Mouse (Mus musculus) heart, embryonic 12.5 days (tissue): ENCODE measurements at regions not wholly inside any gene's neighbourhood (a gene's known extent, or its start where the extent isn't known, plus 50 kb on each side); places are given as distances from the start of the nearest gene placed in this dataset.

ENCODE experiments used
- ATAC-seq: fragments of 200-750 bp; cut with Nextera tagmentation; 2 replicates; pipeline ENCODE4 v1.8.0; 2017; ENCODE audit warnings: moderate TSS enrichment, moderate library complexity; ENCODE audit not compliant: insufficient number of reproducible peaks, low FRiP score
- H3K27ac ChIP-seq: fragments of 300-500 bp; sonication (generic); 2 replicates; pipeline ENCODE4 v1.5.1; 2016; ENCODE audit warnings: mild to moderate bottlenecking, moderate library complexity; ENCODE audit not compliant: poor library complexity, severe bottlenecking
- H3K27me3 ChIP-seq: fragments of 300-500 bp; sonication (generic); replicated peaks from 2 replicates; pipeline ENCODE4 v1.6.1; 2016; ENCODE audit warnings: mild to moderate bottlenecking, moderate library complexity
- H3K36me3 ChIP-seq: fragments of 300-500 bp; sonication (generic); 2 replicates; pipeline ENCODE4 v1.6.1; 2016; ENCODE audit warnings: mild to moderate bottlenecking, moderate library complexity
- H3K4me1 ChIP-seq: fragments of 300-500 bp; sonication (generic); replicated peaks from 2 replicates; pipeline ENCODE4 v1.6.1; 2016; ENCODE audit warnings: mild to moderate bottlenecking
- H3K4me2 ChIP-seq: fragments of 300-500 bp; sonication (generic); 2 replicates; pipeline ENCODE4 v1.6.1; 2016; ENCODE audit warnings: mild to moderate bottlenecking, moderate library complexity
- H3K4me3 ChIP-seq: fragments of 300-500 bp; sonication (generic); 2 replicates; pipeline ENCODE4 v1.5.1; 2016; ENCODE audit warnings: mild to moderate bottlenecking
- H3K9ac ChIP-seq: fragments of 300-500 bp; sonication (generic); 2 replicates; pipeline ENCODE4 v1.6.1; 2016; ENCODE audit warnings: mild to moderate bottlenecking, moderate library complexity
- H3K9me3 ChIP-seq: fragments of 300-500 bp; sonication (generic); replicated peaks from 2 replicates; pipeline ENCODE4 v1.6.1; 2016; ENCODE audit warnings: mild to moderate bottlenecking, moderate library complexity
- WGBS: fragments of 180-500 bp; shearing (Covaris S2); methylation state at CpG from one replicate; pipeline ENCODE4 v1.1.7; 2016; 5-methylcytosine and 5-hydroxymethylcytosine counted together

- WGBS: 59% methylated on average over 3 of the region's 3 CpGs
- H3K4me3 ChIP-seq: no peak overlapping the region
- H3K27ac ChIP-seq: no peak overlapping the region
- no peaks in the 10 kb centered on the region for H3K9me3 ChIP-seq
- no peak overlapping the region for H3K4me2 ChIP-seq
- no peak overlapping the region for H3K9ac ChIP-seq
- ATAC-seq: no peak
- H3K36me3 ChIP-seq: no peaks in the 10 kb centered on the region
- H3K4me1 ChIP-seq: no peaks in the 10 kb centered on the region
- H3K27me3 ChIP-seq: no peaks in the 10 kb centered on the region
Measured at GRCm38 (mm10) chr7:124748396-124748795, 696.1 kb upstream of the Kdm8 start.

DNA sequence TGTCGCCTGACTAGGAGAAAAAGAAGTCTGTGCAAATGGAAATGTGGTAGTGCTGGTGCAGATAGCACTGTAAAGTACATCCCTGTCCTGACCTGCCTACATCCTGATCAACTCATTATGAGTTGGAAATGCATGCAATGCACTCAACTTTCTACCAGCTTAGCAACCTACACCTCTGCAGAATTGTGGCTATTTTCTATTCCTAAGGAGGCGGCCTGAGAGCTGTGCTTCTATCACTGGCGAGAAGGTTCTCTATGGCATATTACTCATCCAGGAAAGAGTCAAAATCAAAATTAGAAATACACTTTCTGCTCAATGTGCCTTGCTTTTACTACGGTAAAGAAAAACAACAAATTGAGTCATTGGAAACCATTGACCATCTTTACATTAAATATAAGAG, 685.4 kb upstream of the Kdm8 start:
- ATAC-seq: no peak
- no peaks in the 10 kb centered on the region for H3K4me1 ChIP-seq

GRCm38 (mm10) chr7:124777822-124778221, 666.7 kb upstream of the Kdm8 start:
- H3K9me3 ChIP-seq: no peaks in the 10 kb centered on the region
- ATAC-seq: no peak
- no peaks in the 10 kb centered on the region for H3K4me1 ChIP-seq
- H3K27ac ChIP-seq: no peak overlapping the region
- H3K27me3 ChIP-seq: no peaks in the 10 kb centered on the region
- 68% methylated on average over 1 of the region's 1 CpGs for WGBS
- no peak overlapping the region for H3K4me3 ChIP-seq
- H3K36me3 ChIP-seq: no peaks in the 10 kb centered on the region
- no peak overlapping the region for H3K4me2 ChIP-seq
- no peak overlapping the region for H3K9ac ChIP-seq

More for the DNA sequence above, 685.4 kb upstream of the Kdm8 start:
- WGBS: 77% methylated on average over 4 of the region's 4 CpGs
- no peak overlapping the region for H3K4me2 ChIP-seq
- no peak overlapping the region for H3K27ac ChIP-seq
- H3K4me3 ChIP-seq: no peak overlapping the region
- H3K27me3 ChIP-seq: no peaks in the 10 kb centered on the region
- H3K9me3 ChIP-seq: no peaks in the 10 kb centered on the region
- H3K36me3 ChIP-seq: no peaks in the 10 kb centered on the region
- H3K9ac ChIP-seq: no peak overlapping the region

DNA sequence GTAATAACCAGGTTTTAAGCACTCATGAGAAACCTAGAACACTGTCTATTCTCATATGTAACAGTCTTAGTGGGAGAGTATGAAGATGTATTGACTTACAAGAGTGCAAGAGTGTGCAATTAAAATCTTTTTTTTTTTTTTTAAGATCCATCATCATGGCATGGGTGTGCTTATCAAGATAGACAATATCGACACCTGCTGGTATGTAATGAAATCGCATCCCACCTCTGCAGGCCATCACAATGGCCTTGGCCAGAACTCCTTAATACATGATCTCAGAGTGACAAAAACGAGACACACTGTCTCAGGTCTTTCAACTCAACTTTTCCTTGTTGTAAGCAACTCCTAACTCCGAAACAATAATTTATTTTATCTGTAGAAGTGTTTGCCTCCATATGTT, 661.7 kb upstream of the Kdm8 start:
- H3K36me3 ChIP-seq: no peaks in the 10 kb centered on the region
- WGBS: 44% methylated on average over 4 of the region's 4 CpGs

DNA sequence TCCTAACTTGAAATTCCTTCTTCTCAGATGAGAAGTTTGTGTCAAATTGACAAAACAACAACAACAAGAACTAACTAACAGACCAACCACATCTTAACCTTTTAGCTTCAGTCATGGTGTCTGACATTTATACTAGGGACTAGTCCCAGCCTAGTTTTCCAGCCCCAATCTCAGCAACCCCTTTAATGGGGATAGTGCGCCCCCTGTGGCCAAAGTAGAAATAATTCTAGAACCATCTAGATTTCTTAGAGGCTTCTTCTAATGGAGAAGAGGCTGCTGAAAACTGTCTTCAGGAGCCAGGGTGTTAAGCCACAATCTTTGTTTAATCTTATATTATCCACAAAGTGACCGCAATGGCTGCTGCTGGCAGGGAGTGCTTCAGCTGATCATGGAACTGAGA, 659.5 kb upstream of the Kdm8 start:
- H3K36me3 ChIP-seq: no peaks in the 10 kb centered on the region
- H3K4me3 ChIP-seq: no peak overlapping the region
- 63% methylated on average over 2 of the region's 2 CpGs for WGBS
- ATAC-seq: no peak
- H3K4me1 ChIP-seq: no peaks in the 10 kb centered on the region
- H3K27ac ChIP-seq: no peak overlapping the region
- H3K9ac ChIP-seq: no peak overlapping the region
- H3K4me2 ChIP-seq: no peak overlapping the region
- H3K9me3 ChIP-seq: peaks cover 3% of the 10 kb centered on the region
- H3K27me3 ChIP-seq: no peaks in the 10 kb centered on the region

More for the DNA sequence above, 661.7 kb upstream of the Kdm8 start:
- H3K4me2 ChIP-seq: no peak overlapping the region
- ATAC-seq: no peak
- H3K9ac ChIP-seq: no peak overlapping the region
- no peaks in the 10 kb centered on the region for H3K4me1 ChIP-seq
- no peak overlapping the region for H3K27ac ChIP-seq
- no peak overlapping the region for H3K4me3 ChIP-seq
- H3K9me3 ChIP-seq: peaks cover 3% of the 10 kb centered on the region
- H3K27me3 ChIP-seq: no peaks in the 10 kb centered on the region

GRCm38 (mm10) chr7:124785896-124786295, 658.6 kb upstream of the Kdm8 start:
- no peak overlapping the region for H3K4me3 ChIP-seq
- no peaks in the 10 kb centered on the region for H3K27me3 ChIP-seq
- 83% methylated on average over 8 of the region's 8 CpGs for WGBS
- ATAC-seq: no peak
- no peak overlapping the region for H3K4me2 ChIP-seq
- H3K9ac ChIP-seq: no peak overlapping the region
- H3K36me3 ChIP-seq: no peaks in the 10 kb centered on the region
- peaks cover 3% of the 10 kb centered on the region for H3K9me3 ChIP-seq
- H3K27ac ChIP-seq: no peak overlapping the region
- H3K4me1 ChIP-seq: no peaks in the 10 kb centered on the region

GRCm38 (mm10) chr7:124788781-124789180, 655.7 kb upstream of the Kdm8 start:
- no peaks in the 10 kb centered on the region for H3K36me3 ChIP-seq
- ATAC-seq: no peak
- no peaks in the 10 kb centered on the region for H3K27me3 ChIP-seq
- no peak overlapping the region for H3K27ac ChIP-seq
- H3K4me1 ChIP-seq: no peaks in the 10 kb centered on the region
- no peak overlapping the region for H3K4me3 ChIP-seq
- peaks cover 3% of the 10 kb centered on the region; the same call in 1 of the 2 replicates for H3K9me3 ChIP-seq
- 41% methylated on average over 3 of the region's 3 CpGs for WGBS
- H3K4me2 ChIP-seq: no peak overlapping the region
- H3K9ac ChIP-seq: no peak overlapping the region

DNA sequence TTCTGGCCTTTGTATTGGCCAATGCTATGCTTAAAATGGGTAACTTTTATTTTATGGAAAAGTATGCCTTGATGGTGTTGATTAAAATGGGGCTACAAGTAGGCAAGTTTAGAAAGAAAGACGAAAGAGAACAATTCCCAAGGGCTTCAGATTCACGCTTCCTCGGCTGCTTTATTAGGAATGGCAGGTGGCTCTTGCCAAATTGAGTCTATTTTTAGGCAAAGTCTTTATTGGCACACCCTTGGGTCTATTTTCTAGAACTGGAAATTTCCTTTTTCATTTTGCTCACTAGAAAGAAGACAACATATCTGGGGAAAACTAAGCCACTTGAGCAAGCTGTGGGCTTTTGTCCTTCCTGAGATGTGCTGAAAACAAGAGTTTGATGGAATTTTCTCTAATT, 641.4 kb upstream of the Kdm8 start:
- no peaks in the 10 kb centered on the region for H3K4me1 ChIP-seq
- H3K27ac ChIP-seq: no peak overlapping the region
- H3K4me3 ChIP-seq: no peak overlapping the region
- no peak for ATAC-seq
- H3K9ac ChIP-seq: no peak overlapping the region
- no peaks in the 10 kb centered on the region for H3K9me3 ChIP-seq
- H3K36me3 ChIP-seq: no peaks in the 10 kb centered on the region
- WGBS: 71% methylated on average over 3 of the region's 3 CpGs
- no peaks in the 10 kb centered on the region for H3K27me3 ChIP-seq
- no peak overlapping the region for H3K4me2 ChIP-seq

- Histone ChIP-seq H3K27ac (no peak overlapping the region), H3K4me3 (no peak overlapping the region), H3K36me3 (no peaks in the 10 kb centered on the region), H3K9ac (no peak overlapping the region), H3K4me2 (no peak overlapping the region), H3K9me3 (peaks cover 17% of the 10 kb centered on the region; the same call in 1 of the 2 replicates), H3K4me1 (no peaks in the 10 kb centered on the region), H3K27me3 (no peaks in the 10 kb centered on the region)
- ATAC-seq: no peak
Measured at GRCm38 (mm10) chr7:124834692-124835091, 609.8 kb upstream of the Kdm8 start.

DNA sequence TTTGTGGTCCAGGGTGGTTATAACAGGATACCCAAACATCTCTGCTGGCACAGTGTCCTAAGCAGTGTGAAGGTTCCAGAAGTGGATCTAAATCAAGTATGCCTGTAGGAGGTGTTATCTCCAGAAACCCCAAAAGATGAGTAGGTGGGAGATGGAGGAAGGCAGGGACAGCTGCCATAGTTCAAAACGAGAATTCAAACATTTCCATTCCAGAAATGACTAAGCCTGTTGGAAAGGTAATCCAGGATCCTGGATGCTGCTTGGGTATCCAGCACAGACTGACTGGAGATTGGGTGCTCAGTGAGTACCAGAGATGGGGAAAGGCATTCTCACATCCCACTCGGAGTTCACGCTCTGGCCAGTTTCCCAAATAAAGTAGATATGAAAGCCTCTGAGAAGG, 607.9 kb upstream of the Kdm8 start:
- Histone ChIP-seq H3K4me1 (no peaks in the 10 kb centered on the region), H3K36me3 (no peaks in the 10 kb centered on the region), H3K27ac (no peak overlapping the region), H3K4me3 (no peak overlapping the region), H3K9ac (no peak overlapping the region), H3K27me3 (no peaks in the 10 kb centered on the region), H3K9me3 (peaks cover 17% of the 10 kb centered on the region; the same call in 1 of the 2 replicates), H3K4me2 (no peak overlapping the region)
- no peak for ATAC-seq
- WGBS: 74% methylated on average over 3 of the region's 3 CpGs

GRCm38 (mm10) chr7:124855056-124855455, 589.4 kb upstream of the Kdm8 start:
- Histone ChIP-seq H3K4me1 (no peaks in the 10 kb centered on the region), H3K9me3 (no peaks in the 10 kb centered on the region), H3K4me2 (no peak overlapping the region), H3K9ac (no peak overlapping the region), H3K36me3 (no peaks in the 10 kb centered on the region), H3K27me3 (no peaks in the 10 kb centered on the region), H3K4me3 (no peak overlapping the region), H3K27ac (no peak overlapping the region)
- WGBS: 72% methylated on average over 5 of the region's 5 CpGs
- no peak for ATAC-seq

DNA sequence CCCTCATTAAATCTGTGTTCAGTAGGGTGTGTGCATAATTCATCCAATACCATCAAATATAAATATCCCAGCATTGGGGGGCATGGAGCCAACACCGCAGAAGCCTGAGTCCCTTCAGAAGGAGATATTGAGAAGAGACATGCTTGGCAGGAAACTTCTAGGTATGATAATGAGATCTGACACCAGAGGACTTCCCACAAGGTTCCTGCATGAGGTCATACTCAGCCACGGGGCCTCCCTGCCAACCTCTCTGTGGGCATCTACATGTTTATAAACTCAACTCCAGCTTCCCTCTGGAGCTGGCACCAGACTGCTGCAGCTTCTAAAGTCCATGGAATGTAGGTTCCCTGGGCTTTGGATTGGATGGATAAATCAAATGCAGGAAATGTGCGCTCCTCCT, 587.4 kb upstream of the Kdm8 start:
- H3K4me1 ChIP-seq: no peaks in the 10 kb centered on the region
- WGBS: 80% methylated on average over 3 of the region's 3 CpGs
- H3K27ac ChIP-seq: no peak overlapping the region
- no peak overlapping the region for H3K4me2 ChIP-seq
- H3K4me3 ChIP-seq: no peak overlapping the region
- no peak overlapping the region for H3K9ac ChIP-seq
- H3K36me3 ChIP-seq: no peaks in the 10 kb centered on the region
- no peak for ATAC-seq
- H3K27me3 ChIP-seq: no peaks in the 10 kb centered on the region
- H3K9me3 ChIP-seq: peaks cover 3% of the 10 kb centered on the region; the same call in 1 of the 2 replicates
